Mouse (Mus musculus): ENCODE measurements at regions not wholly inside any gene's neighbourhood (a gene's known extent, or its start where the extent isn't known, plus 50 kb on each side); places are given as distances from the start of the nearest gene placed in this dataset.
A peak's percentile ranks its signal among the peaks of the same experiment; 100 is the strongest.
"Not testable (repeated sequence)": the region's sequence is repeated elsewhere in the genome, so short reads cannot be mapped to it uniquely, and the experiment has no call there.

- 0 out of 2 replicates have a peak, but pooled peaks have one; percentile 23 for ATAC-seq (ENCODE audit: low TSS enrichment)
These were observed 108.1 kb upstream of the Gcfc2 start for GRCm38 (mm10) chr6:81815248-81815961.

DNA sequence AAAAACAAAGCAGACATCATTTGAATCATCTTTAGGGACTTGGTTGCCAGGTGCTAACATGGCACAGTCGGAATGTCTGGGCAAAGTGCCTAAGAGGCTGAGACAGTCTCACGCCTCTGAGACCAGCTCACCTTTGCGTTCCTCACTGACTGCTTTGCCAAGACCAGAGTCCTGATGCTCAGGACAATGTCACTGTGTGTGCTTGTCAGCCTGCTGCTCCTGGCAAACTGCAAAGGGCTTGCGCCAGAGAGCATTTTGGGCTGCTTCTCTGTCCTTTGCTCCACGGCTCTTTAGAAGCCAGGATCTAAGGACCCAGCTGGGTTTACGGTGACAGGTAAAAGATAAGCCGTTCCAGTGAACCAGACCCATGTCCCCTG is 107.5 kb upstream of the Gcfc2 start:
- no peak for ATAC-seq (ENCODE audit: low TSS enrichment)

DNA sequence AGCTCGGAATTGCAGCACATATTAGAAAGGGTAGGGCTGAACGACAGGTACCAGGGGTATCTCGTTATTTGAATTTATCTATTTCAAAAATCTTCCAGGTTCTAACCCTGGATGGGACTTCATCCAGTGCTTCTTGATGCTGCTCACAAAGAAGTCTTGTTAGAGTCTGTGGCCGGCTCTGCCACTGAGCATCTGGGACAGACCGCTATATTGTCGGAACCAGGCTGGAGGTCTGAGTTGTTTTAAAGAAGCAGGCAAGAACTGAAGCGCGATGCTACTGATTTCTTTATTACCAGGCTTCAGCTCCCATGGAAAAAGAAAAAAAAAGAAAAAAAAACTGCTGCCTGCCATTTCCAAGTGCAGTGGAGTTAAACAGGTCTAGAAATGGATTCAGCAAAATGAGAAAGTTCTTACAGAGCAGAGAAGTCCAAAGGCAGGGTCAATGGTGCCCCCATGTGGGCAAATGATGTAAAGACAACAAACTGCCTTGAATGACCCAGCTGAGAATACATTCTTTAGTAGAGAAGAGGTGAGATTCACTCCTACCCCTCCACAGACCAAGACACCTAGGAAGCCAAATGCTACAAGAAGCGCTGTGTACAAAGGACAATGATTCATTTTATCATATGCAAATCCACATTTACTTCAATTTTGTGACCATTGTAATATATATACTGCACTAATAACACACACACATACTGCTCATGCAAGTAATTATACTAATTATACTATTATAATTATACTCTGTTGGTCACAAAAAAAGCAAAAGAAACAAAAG is 106.2 kb upstream of the Gcfc2 start:
- ATAC-seq (ENCODE audit: low TSS enrichment) = peak; percentile 64

- no peak for ATAC-seq (ENCODE audit: low TSS enrichment)
These were observed 104.9 kb upstream of the Gcfc2 start for GRCm38 (mm10) chr6:81818573-81818972.

DNA sequence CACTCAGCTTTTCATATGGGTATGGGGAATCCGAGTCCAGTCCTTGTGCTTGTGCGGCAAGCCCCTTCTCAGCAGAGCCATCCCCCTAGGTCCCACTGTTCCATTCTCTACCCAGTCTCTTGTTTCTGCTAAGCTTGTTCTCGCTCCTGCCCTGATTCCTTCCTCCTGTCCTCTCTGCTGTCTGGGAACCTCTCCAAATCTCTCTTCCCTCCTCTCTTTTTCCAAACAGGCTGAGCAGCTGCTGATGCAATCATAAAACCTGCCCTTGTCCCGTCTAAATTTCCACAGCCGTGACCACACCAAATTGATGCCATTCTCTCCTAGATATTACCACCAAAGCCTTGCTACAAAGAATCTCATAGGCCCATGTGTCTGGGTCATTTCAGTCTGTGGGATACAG is 103.4 kb upstream of the Gcfc2 start:
- ATAC-seq (ENCODE audit: low TSS enrichment) = peak; percentile 74

DNA sequence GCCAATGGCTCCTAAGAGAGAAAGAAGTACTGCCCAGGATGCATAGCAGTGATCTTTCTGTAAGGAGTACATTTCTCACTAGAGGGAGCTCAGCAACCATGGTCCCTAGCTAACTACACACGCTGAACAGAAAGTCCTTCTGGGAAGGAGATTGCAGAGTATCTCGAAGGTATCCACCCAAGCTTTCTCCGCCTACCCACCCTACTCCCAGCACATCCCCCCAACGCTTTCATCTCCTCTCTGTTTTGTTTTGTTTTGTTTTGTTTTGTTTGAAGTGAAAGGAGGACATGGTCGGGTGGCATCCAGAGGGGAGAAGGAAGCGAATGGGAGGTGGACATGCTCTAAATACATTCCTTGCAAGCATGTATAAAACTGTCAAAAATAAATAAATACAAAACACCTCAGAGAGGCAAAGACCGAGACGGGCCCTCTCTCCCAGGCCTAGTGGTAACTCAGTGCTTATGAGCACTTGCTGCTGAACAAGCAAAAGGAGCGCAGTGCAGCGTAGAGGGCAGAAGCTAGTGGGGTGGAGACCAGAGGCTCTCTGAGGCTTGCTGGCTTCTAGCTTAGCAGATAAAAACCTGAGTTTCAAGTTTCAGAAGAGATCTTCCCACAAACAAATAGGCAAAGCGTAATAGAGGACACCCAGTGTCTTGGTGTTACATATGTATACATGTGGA is 83.9 kb upstream of the Gcfc2 start:
- peak; percentile 100 for ATAC-seq (ENCODE audit: low TSS enrichment)

DNA sequence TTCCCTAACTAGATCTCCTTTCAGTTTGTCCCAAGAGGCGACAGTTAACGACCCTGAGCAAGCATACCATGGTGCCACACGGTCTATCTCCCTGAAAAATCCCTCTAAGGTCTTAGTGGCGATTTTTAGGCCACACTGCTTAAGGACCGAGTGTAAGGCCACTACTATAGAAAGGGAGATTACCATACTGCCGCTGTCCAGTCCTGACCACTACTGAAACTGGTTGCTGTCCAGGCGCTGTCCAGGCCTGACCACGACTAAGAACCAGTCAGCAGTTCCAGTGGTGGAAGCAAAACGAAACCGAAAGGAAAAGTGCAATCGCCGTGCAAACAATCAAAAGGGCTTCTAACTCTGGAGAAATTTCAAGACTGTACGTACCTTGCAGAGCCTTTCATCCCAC is 55.3 kb upstream of the Gcfc2 start:
- ATAC-seq (ENCODE audit: low TSS enrichment) = not testable (repeated sequence)
